Mouse (Mus musculus) G1E (cell line): ENCODE measurements around the gene Tmem132c. TPM values are rescaled to one million over a fixed set of nuclear protein-coding genes. Genes with fewer than 3 reads are reported as not detected.
A peak's percentile ranks its signal among the peaks of the same experiment; 100 is the strongest.

Source experiments
- ATAC-seq: 2 replicates; pipeline ENCODE4 v1.8.0; 2016; ENCODE audit warnings: mild to moderate bottlenecking; ENCODE audit not compliant: insufficient number of reproducible peaks, poor library complexity, low FRiP score, severe bottlenecking; ENCODE audit errors: extremely low read depth
- DNase-seq: peaks from one replicate; pipeline ENCODE4 v3.0.0; 2012; ENCODE audit warnings: low spot score
- H3K27me3 ChIP-seq: 2 replicates; pipeline ENCODE4 v1.6.1; 2012; ENCODE audit warnings: mild to moderate bottlenecking, low read length, inconsistent platforms; ENCODE audit not compliant: insufficient read depth
- H3K36me3 ChIP-seq: replicated peaks from 2 replicates; pipeline ENCODE3; 2012; ENCODE audit warnings: mild to moderate bottlenecking, inconsistent platforms
- H3K4me1 ChIP-seq: 2 replicates; pipeline ENCODE4 v1.6.1; 2012; ENCODE audit warnings: low read depth, low read length, inconsistent platforms, mixed read lengths; ENCODE audit not compliant: insufficient read depth
- H3K4me3 ChIP-seq: 2 replicates; pipeline ENCODE4 v1.5.1; 2012; ENCODE audit warnings: low read depth, mild to moderate bottlenecking, inconsistent platforms, low read length, moderate library complexity, mixed read lengths
- H3K9me3 ChIP-seq: replicated peaks from 2 replicates; pipeline ENCODE4 v1.6.1; 2012; ENCODE audit warnings: inconsistent platforms
- CTCF ChIP-seq: IDR thresholded peaks from 2 replicates; pipeline ENCODE4 v1.5.1; 2012; ENCODE audit warnings: low read depth, low read length, inconsistent platforms, mixed read lengths
- GATA1 ChIP-seq: IDR thresholded peaks from 2 replicates; pipeline ENCODE4 v1.6.1; 2012; ENCODE audit warnings: borderline replicate concordance, low read length, inconsistent platforms, mixed read lengths
- GATA2 ChIP-seq: IDR thresholded peaks from 2 replicates; pipeline ENCODE4 v1.6.1; 2012; ENCODE audit warnings: low read depth, low read length, inconsistent platforms, borderline replicate concordance
- POLR2AphosphoS5 ChIP-seq: IDR thresholded peaks from 2 replicates; pipeline ENCODE4 v1.6.1; 2012; ENCODE audit warnings: low read depth, low read length, inconsistent platforms; ENCODE audit not compliant: insufficient replicate concordance
- TAL1 ChIP-seq: conservative IDR thresholded peaks from 2 replicates; pipeline ENCODE4 v1.6.1; 2012; ENCODE audit warnings: low read depth, low read length, inconsistent platforms, mixed read lengths
- polyA plus RNA-seq: library from polyadenylated mRNA; stranded (reverse); fragments of >175 nt; gene quantifications from 2 replicates; pipeline ENCODE4 v1.2.3, GENCODE M21; 2012
- total RNA-seq, 2 experiments: library from RNA; stranded (forward) in 1 of 2; stranded (reverse) in 1 of 2; fragments of 200-1000 nt in 1 of 2; fragments of >200 nt in 1 of 2; fragmentation: Nextera tagmentation in 1 of 2; gene quantifications; 2 replicates each; pipeline ENCODE4 v1.2.3; 2014 to 2017

The Tmem132c gene
- total and polyA plus RNA-seq, 3 experiments = not detected

GRCm38 (mm10) chr5:127596862-127597261 lies 355.3 kb downstream of the Tmem132c start:
- ATAC-seq = no peak

GRCm38 (mm10) chr5:127602996-127603395 lies 361.4 kb downstream of the Tmem132c start:
- Histone ChIP-seq H3K9me3 (no peaks in the 10 kb centered on the region), H3K27me3 (no peaks in the 10 kb centered on the region), H3K4me1 (no peaks in the 10 kb centered on the region), H3K4me3 (no peak overlapping the region), H3K36me3 (peaks cover 98% of the 10 kb centered on the region)
- no peak for DNase-seq
- TF ChIP-seq GATA1 = no peak
- no peak for TF ChIP-seq GATA2
- no peak for TF ChIP-seq POLR2AphosphoS5
- no peak for TF ChIP-seq TAL1
- TF ChIP-seq CTCF = no peak
- ATAC-seq = no peak

More at GRCm38 (mm10) chr5:127596862-127597261, 355.3 kb downstream of the Tmem132c start:
- Histone ChIP-seq H3K36me3 (peaks cover 98% of the 10 kb centered on the region), H3K4me1 (no peaks in the 10 kb centered on the region), H3K9me3 (no peaks in the 10 kb centered on the region), H3K4me3 (no peak overlapping the region), H3K27me3 (no peaks in the 10 kb centered on the region)
- no peak for TF ChIP-seq POLR2AphosphoS5
- no peak for TF ChIP-seq TAL1
- no peak for TF ChIP-seq GATA2
- no peak for TF ChIP-seq GATA1
- no peak for TF ChIP-seq CTCF
- no peak for DNase-seq

- no peak for TF ChIP-seq GATA1
- TF ChIP-seq POLR2AphosphoS5 = no peak
- TF ChIP-seq CTCF = no peak
- TF ChIP-seq TAL1 = no peak
- TF ChIP-seq GATA2 = no peak
- Histone ChIP-seq H3K9me3 (no peaks in the 10 kb centered on the region), H3K4me1 (peaks cover 21% of the 10 kb centered on the region), H3K36me3 (peaks cover 92% of the 10 kb centered on the region), H3K4me3 (no peak overlapping the region), H3K27me3 (no peaks in the 10 kb centered on the region)
- DNase-seq (no peak), ATAC-seq (no peak)
Measured at GRCm38 (mm10) chr5:127607507-127607906, 365.9 kb downstream of the Tmem132c start.

- Histone ChIP-seq H3K27me3 (no peaks in the 10 kb centered on the region), H3K36me3 (peaks cover 88% of the 10 kb centered on the region), H3K9me3 (no peaks in the 10 kb centered on the region), H3K4me3 (no peak overlapping the region), H3K4me1 (peaks cover 34% of the 10 kb centered on the region)
- ATAC-seq (no peak), DNase-seq (no peak)
- TF ChIP-seq POLR2AphosphoS5 (no peak), CTCF (no peak), GATA1 (no peak), GATA2 (no peak), TAL1 (no peak)
Measured at GRCm38 (mm10) chr5:127609191-127609714, 367.6 kb downstream of the Tmem132c start.

GRCm38 (mm10) chr5:127610787-127611509 lies 369.3 kb downstream of the Tmem132c start:
- H3K4me1 ChIP-seq = peaks cover 50% of the 10 kb centered on the region
- TF ChIP-seq POLR2AphosphoS5 (no peak), CTCF (no peak), GATA2 (no peak), GATA1 (no peak), TAL1 (no peak)
- ATAC-seq = peak; percentile 47
- no peak overlapping the region; the same call in 1 of the 2 replicates for H3K4me3 ChIP-seq
- no peaks in the 10 kb centered on the region for H3K27me3 ChIP-seq
- DNase-seq = peak; percentile 45
- H3K9me3 ChIP-seq = no peaks in the 10 kb centered on the region
- H3K36me3 ChIP-seq = peaks cover 86% of the 10 kb centered on the region

- Histone ChIP-seq H3K4me3 (no peak overlapping the region), H3K27me3 (no peaks in the 10 kb centered on the region), H3K36me3 (peaks cover 80% of the 10 kb centered on the region), H3K4me1 (peaks cover 55% of the 10 kb centered on the region), H3K9me3 (no peaks in the 10 kb centered on the region)
- TF ChIP-seq TAL1 (no peak), GATA1 (no peak), CTCF (no peak), POLR2AphosphoS5 (no peak), GATA2 (no peak)
- ATAC-seq (no peak), DNase-seq (no peak)
Measured at GRCm38 (mm10) chr5:127611881-127612280, 370.3 kb downstream of the Tmem132c start.
